Mouse (Mus musculus): Measurements from ENCODE around the gene Dpm3.
A peak's percentile ranks its signal among the peaks of the same experiment; 100 is the strongest.

DNA sequence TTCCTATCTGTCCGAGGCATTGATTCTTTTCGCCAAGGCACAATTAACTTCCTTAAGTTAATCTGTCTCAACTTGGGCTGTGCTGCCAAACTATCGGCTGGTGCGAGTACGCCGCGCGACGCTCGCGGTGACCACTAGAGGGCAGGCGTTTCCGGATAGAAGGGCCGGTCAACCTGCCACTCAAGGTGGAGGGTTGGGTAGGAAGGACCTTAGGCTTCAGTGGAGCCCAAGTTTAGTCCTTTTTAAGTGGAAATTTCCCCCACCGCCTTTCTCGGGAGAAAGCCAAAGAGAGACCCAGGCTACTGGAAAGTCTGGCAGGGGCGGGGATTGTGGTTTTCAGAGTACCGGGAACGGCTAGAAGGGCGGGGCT, 31.0 kb upstream of the Dpm3 start:
- TF ChIP-seq CTCF (IDR thresholded peaks at IDR 0.05; ENCODE audit: low read depth) = peak; percentile 96
- no peak for TF ChIP-seq EP300 (IDR thresholded peaks at IDR 0.05; ENCODE audit: low read depth)

Data from liver, postnatal 0 days (tissue).